12 mouse cellular contexts compared by ENCODE assay signal in genomic region chr5:115710171-115710570, GRCm38 (mm10).
"Had no signal": no experiment of that assay in that cellular context is flagged by ENCODE, and none has a peak within 500 bp of the region (broad histone marks: within the 10 kb centered on the region; RNA-seq: fewer than 3 reads in every experiment).

No protein-coding gene starts in this region.

- ATAC-seq: liver, postnatal 0 days; lung, postnatal 0 days; midbrain, embryonic 13.5 days; midbrain, embryonic 15.5 days had no signal

- DNase-seq: liver, postnatal 0 days; lung, adult 2 months; lung, postnatal 14 days; lung, postnatal 36 days; retina, postnatal 1 day; right cerebral cortex, postnatal 14 days; thymus, adult 18-20 months; thymus, postnatal 14 days; thymus, postnatal 36 days had no signal
